Mouse (Mus musculus): ENCODE results near the gene Itga4.

DNA sequence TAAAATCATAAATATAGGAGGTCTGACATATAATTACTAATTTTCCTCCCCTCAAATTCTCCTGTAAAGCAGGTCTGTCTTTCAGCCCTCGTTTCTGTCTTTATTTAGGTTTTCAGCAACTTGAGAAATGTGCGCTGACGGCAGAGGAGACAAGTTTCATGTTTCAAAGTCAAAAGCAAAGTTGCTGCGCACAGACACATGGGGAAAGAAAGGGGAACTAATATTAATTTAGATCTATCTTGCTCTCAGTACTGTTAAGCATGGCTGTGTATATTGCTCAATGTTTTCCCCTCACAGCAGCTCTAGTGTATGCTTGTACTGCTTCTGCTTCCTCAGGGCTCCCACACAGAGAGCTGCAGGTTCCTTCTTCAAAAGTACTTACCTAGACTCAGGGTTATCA lies 1.7 kb downstream of the Itga4 start:
- TF ChIP-seq CTCF (conservative IDR thresholded peaks at IDR 0.05; ENCODE audit: insufficient read depth, insufficient read length, low read depth, low read length) (no peak), POLR2A (IDR thresholded peaks at IDR 0.05; ENCODE audit: low read depth, low read length) (no peak)

All from kidney, adult 2 months (tissue).